Mouse (Mus musculus): ENCODE results near the gene Ppp3r1. TPM values are rescaled to one million over a fixed set of nuclear protein-coding genes. Genes with fewer than 3 reads are reported as not detected.

The Ppp3r1 gene
- total and polyA plus RNA-seq, 2 experiments from 2014 or later = 125 to 268 TPM

- DNase-seq (ENCODE audit: low spot score) (peak; percentile 99), ATAC-seq (ENCODE audit: low FRiP score) (peak; percentile 99)
- TF ChIP-seq CTCF (IDR thresholded peaks at IDR 0.05) = no peak
- Histone ChIP-seq H3K9ac (replicated peaks; ENCODE audit: low read length, poor library complexity, severe bottlenecking) (peak within 1 kb of the TSS; percentile 84), H3K4me1 (ENCODE audit: insufficient read depth, low read length) (peaks cover 7% of the 10 kb centered on the region), H3K27me3 (ENCODE audit: insufficient read depth, low read length) (no peaks in the 10 kb centered on the region), H3K4me2 (ENCODE audit: low read depth, low read length, poor library complexity, severe bottlenecking) (peak within 1 kb of the TSS; percentile 66), H3K36me3 (ENCODE audit: insufficient read depth, low read length) (peaks cover 8% of the 10 kb centered on the region), H3K9me3 (ENCODE audit: low read length) (no peaks in the 10 kb centered on the region), H3K4me3 (ENCODE audit: low read depth, low read length) (peak within 1 kb of the TSS; percentile 93), H3K27ac (ENCODE audit: low read depth, low read length) (peak within 1 kb of the TSS; percentile 81)
- WGBS = under 1% methylated on average over 63 of the region's 65 CpGs
Observed at GRCm38 (mm10) chr11:17211258-17212140, 52.4 kb downstream of the Ppp3r1 start, which contains the start of gene Pno1. Gene Pno1, minus strand, starts transcription at chr11:17211568.

- Histone ChIP-seq H3K4me3 (ENCODE audit: low read depth, low read length) (peak overlapping the region; percentile 93), H3K36me3 (ENCODE audit: insufficient read depth, low read length) (peaks cover 8% of the 10 kb centered on the region), H3K4me2 (ENCODE audit: low read depth, low read length, poor library complexity, severe bottlenecking) (peak overlapping the region; percentile 66), H3K27me3 (ENCODE audit: insufficient read depth, low read length) (no peaks in the 10 kb centered on the region), H3K4me1 (ENCODE audit: insufficient read depth, low read length) (peaks cover 7% of the 10 kb centered on the region), H3K27ac (ENCODE audit: low read depth, low read length) (peak overlapping the region; percentile 81), H3K9ac (replicated peaks; ENCODE audit: low read length, poor library complexity, severe bottlenecking) (peak overlapping the region; percentile 74), H3K9me3 (ENCODE audit: low read length) (no peaks in the 10 kb centered on the region)
- DNase-seq (ENCODE audit: low spot score) (peak; percentile 19), ATAC-seq (ENCODE audit: low FRiP score) (no peak; the same call in 1 of the 2 replicates)
- no peak for TF ChIP-seq CTCF (IDR thresholded peaks at IDR 0.05)
- 2% methylated on average over 10 of the region's 10 CpGs for WGBS
Observed at GRCm38 (mm10) chr11:17212141-17212495, 53.1 kb downstream of the Ppp3r1 start.

GRCm38 (mm10) chr11:17212903-17213509 lies 53.9 kb downstream of the Ppp3r1 start:
- Histone ChIP-seq H3K4me1 (ENCODE audit: insufficient read depth, low read length) (peaks cover 7% of the 10 kb centered on the region), H3K27ac (ENCODE audit: low read depth, low read length) (no peak overlapping the region), H3K9ac (replicated peaks; ENCODE audit: low read length, poor library complexity, severe bottlenecking) (no peak overlapping the region), H3K27me3 (ENCODE audit: insufficient read depth, low read length) (no peaks in the 10 kb centered on the region), H3K36me3 (ENCODE audit: insufficient read depth, low read length) (peaks cover 5% of the 10 kb centered on the region), H3K4me2 (ENCODE audit: low read depth, low read length, poor library complexity, severe bottlenecking) (peak overlapping the region; percentile 66; the same call in 1 of the 2 replicates), H3K9me3 (ENCODE audit: low read length) (no peaks in the 10 kb centered on the region), H3K4me3 (ENCODE audit: low read depth, low read length) (no peak overlapping the region)
- DNase-seq (ENCODE audit: low spot score) = no peak
- 78% methylated on average over 5 of the region's 5 CpGs for WGBS
- no peak for TF ChIP-seq CTCF (IDR thresholded peaks at IDR 0.05)
- no peak for ATAC-seq (ENCODE audit: low FRiP score)

- Histone ChIP-seq H3K4me2 (ENCODE audit: low read depth, low read length, poor library complexity, severe bottlenecking) (no peak overlapping the region), H3K27me3 (ENCODE audit: insufficient read depth, low read length) (no peaks in the 10 kb centered on the region), H3K36me3 (ENCODE audit: insufficient read depth, low read length) (no peaks in the 10 kb centered on the region), H3K4me3 (ENCODE audit: low read depth, low read length) (no peak overlapping the region), H3K9ac (replicated peaks; ENCODE audit: low read length, poor library complexity, severe bottlenecking) (no peak overlapping the region), H3K9me3 (ENCODE audit: low read length) (no peaks in the 10 kb centered on the region), H3K27ac (ENCODE audit: low read depth, low read length) (no peak overlapping the region), H3K4me1 (ENCODE audit: insufficient read depth, low read length) (peaks cover 7% of the 10 kb centered on the region)
- no peak for TF ChIP-seq CTCF (IDR thresholded peaks at IDR 0.05)
- 92% methylated on average over 3 of the region's 3 CpGs for WGBS
- no peak for DNase-seq (ENCODE audit: low spot score)
- no peak for ATAC-seq (ENCODE audit: low FRiP score)
Observed at GRCm38 (mm10) chr11:17215475-17215874, 56.4 kb downstream of the Ppp3r1 start.

GRCm38 (mm10) chr11:17221126-17221525 lies 62.1 kb downstream of the Ppp3r1 start:
- no peak overlapping the region for H3K4me3 ChIP-seq (ENCODE audit: low read depth, low read length)
- no peaks in the 10 kb centered on the region for H3K27me3 ChIP-seq (ENCODE audit: insufficient read depth, low read length)
- H3K4me2 ChIP-seq (ENCODE audit: low read depth, low read length, poor library complexity, severe bottlenecking) = no peak overlapping the region
- H3K27ac ChIP-seq (ENCODE audit: low read depth, low read length) = no peak overlapping the region
- no peak for DNase-seq (ENCODE audit: low spot score)
- WGBS = 95% methylated on average over 8 of the region's 8 CpGs
- no peak for ATAC-seq (ENCODE audit: low FRiP score)
- peaks cover 4% of the 10 kb centered on the region; the same call in 1 of the 2 replicates for H3K36me3 ChIP-seq (ENCODE audit: insufficient read depth, low read length)
- H3K9me3 ChIP-seq (ENCODE audit: low read length) = no peaks in the 10 kb centered on the region
- no peaks in the 10 kb centered on the region for H3K4me1 ChIP-seq (ENCODE audit: insufficient read depth, low read length)
- no peak overlapping the region for H3K9ac ChIP-seq (replicated peaks; ENCODE audit: low read length, poor library complexity, severe bottlenecking)
- no peak for TF ChIP-seq CTCF (IDR thresholded peaks at IDR 0.05)

GRCm38 (mm10) chr11:17232792-17233191 lies 73.7 kb downstream of the Ppp3r1 start:
- Histone ChIP-seq H3K9me3 (ENCODE audit: low read length) (no peaks in the 10 kb centered on the region), H3K27ac (ENCODE audit: low read depth, low read length) (no peak overlapping the region), H3K4me1 (ENCODE audit: insufficient read depth, low read length) (no peaks in the 10 kb centered on the region), H3K4me2 (ENCODE audit: low read depth, low read length, poor library complexity, severe bottlenecking) (no peak overlapping the region), H3K9ac (replicated peaks; ENCODE audit: low read length, poor library complexity, severe bottlenecking) (no peak overlapping the region), H3K36me3 (ENCODE audit: insufficient read depth, low read length) (peaks cover 13% of the 10 kb centered on the region; the same call in 1 of the 2 replicates), H3K27me3 (ENCODE audit: insufficient read depth, low read length) (no peaks in the 10 kb centered on the region), H3K4me3 (ENCODE audit: low read depth, low read length) (no peak overlapping the region)
- no peak for DNase-seq (ENCODE audit: low spot score)
- no peak for TF ChIP-seq CTCF (IDR thresholded peaks at IDR 0.05)
- ATAC-seq (ENCODE audit: low FRiP score) = no peak
- 82% methylated on average over 5 of the region's 5 CpGs for WGBS

Data from midbrain, postnatal 0 days (tissue).